Mouse (Mus musculus) urinary bladder, postnatal 25 days (tissue): Measurements from ENCODE around the gene Cyp4f39.
"Not testable (repeated sequence)": the region's sequence is repeated elsewhere in the genome, so short reads cannot be mapped to it uniquely, and the experiment has no call there.

Experiments
- DNase-seq: peaks from one replicate; pipeline ENCODE4 v3.0.0; 2022; ENCODE audit warnings: low spot score

Gene Cyp4f39

GRCm38 (mm10) chr17:32474954-32475560 is 22.5 kb downstream of the Cyp4f39 start:
- DNase-seq = no peak

GRCm38 (mm10) chr17:32477204-32477603 is 24.7 kb downstream of the Cyp4f39 start:
- no peak for DNase-seq

DNA sequence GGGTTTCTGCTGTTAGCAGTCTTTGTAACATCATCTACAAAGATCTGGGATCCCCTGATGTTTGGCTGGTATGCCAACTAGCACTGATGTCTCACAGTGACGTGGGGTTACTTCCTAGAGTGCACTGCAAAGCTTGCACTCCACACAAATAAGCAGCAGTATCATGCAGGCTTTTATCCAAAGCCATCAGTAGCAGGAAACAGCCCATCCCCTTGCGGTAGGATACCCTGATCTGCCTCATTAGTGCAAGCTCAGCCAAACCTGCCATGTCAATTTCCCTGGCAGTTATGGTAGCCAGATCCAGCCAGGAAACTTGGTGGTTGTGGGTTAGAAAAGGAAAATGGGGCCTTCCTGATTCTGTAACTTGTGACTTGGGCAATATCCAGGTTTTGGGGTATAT is 26.2 kb downstream of the Cyp4f39 start:
- no peak for DNase-seq

DNA sequence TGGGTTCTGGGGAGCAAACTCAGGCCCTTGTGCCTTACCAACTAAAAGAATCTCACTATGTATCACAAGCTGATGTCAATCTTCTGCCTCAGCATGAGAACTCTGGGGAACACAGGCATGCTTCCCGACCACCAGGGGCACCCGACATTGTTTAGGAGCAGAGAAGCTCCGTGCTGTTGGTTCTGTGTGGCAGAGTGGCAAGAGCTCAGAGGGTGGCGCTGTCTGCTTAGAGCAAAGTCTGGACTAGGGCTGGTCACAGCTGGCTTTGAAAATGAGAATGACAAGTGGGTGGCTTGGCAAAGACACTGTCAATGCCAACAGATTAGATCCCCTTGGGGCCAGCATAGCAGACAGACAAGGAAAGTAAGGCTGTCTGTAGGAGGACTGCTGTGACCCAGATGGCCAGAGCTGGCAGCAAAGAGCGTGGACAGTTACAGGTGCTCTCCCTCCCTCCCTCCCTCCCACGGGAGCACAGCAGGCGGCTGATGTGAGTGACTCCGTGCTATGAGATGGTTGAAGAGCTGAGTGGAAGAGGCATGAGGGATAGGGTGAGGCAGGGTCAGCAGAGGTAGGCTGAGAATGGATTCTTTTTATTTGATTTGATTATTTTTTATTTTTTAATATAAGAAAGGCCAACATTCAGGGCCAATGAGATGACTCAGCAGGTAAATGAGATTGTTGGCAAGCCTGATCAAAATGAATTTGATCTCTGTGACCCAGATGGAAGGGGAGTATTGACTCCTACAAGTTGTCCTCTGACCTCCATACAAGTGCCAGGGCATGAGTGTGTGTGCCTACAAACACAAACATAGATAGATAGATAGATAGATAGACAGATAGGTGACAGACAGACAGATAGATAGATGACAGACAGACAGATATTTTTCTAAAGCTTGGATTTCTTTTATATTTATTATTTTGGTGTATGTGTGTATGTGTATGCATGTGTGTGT is 27.3 kb downstream of the Cyp4f39 start:
- no peak for DNase-seq

GRCm38 (mm10) chr17:32481766-32482165 is 29.2 kb downstream of the Cyp4f39 start:
- DNase-seq = no peak

- peak; percentile 73 for DNase-seq
These were observed 30.7 kb downstream of the Cyp4f39 start for GRCm38 (mm10) chr17:32483200-32483599.

DNA sequence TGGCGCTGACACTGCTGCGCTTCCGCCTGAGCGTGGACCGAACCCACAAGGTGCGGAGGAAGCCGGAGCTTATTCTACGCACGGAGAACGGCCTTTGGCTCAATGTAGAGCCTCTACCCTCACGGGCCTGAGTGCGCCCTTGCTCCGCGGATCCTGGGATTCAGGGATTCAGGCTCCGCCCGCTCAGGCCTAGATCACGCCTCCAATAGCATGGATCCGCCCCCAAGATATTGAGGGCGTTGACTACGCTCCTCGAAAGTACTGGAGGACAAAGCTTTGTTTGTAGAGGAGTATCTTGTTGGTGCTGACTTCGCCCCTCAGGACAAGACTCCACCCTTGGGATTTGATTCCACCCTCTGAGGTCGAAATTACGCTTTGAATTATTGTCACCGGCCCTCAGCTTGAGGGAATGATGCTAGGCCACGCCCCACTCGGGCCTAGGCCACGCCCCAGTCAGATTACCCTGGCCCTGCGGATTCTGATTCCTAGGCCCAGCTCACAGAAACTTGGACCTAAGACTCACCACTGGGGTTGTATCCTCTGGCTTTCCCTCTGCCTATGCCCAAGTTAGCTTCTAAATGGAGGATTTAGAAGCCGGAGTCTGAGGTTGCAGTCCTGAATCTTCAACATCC is 39.9 kb downstream of the Cyp4f39 start:
- DNase-seq = no peak

- peak; percentile 58 for DNase-seq
These were observed 42.1 kb downstream of the Cyp4f39 start for GRCm38 (mm10) chr17:32494601-32495000.

- DNase-seq = not testable (repeated sequence)
These were observed 48.0 kb downstream of the Cyp4f39 start for GRCm38 (mm10) chr17:32500511-32500910.

DNA sequence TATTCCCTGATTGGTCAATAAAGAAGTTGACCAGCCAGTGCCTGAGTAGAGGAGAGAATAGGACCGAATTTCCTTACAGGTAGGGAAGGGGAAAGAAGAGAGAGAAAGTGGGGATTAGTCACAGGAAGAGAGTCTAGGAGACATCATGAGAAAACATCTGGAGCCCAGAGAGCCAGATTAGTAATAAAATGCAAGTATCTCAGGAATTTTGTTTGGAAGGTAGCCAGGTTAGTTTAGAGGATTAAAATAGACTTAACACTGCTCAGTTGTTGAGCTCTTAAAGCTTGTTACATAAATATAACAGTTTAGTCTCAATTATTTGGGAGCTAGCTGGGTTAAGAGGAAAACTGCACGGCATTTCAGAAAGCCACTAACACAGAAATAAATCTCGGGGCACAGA is 48.5 kb downstream of the Cyp4f39 start:
- no peak for DNase-seq

DNA sequence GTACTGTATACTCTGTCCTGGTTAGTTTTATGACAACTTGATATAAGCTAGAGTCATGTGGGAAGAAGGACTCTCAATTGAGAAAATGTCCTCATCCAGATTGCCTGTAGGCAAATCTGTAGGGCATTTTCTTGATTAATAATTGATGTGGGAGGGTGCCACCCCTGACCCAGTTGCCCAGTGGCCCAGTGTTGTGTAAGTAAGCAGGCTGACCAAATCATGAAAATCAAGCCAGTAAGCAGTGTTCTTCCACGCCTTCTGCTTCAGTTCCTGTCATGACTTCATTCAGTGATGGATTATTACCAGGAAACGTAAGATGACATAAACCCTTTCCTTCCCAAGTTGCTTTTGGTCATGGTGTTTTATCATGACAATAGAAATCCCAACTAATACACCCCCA is 50.6 kb downstream of the Cyp4f39 start:
- no peak for DNase-seq

- DNase-seq = peak; percentile 19
These were observed 53.6 kb downstream of the Cyp4f39 start, which contains the start of gene Cyp4f17 for GRCm38 (mm10) chr17:32505851-32506728. Cyp4f17 (plus strand) TSS chr17:32506050.

- DNase-seq = no peak
These were observed 54.3 kb downstream of the Cyp4f39 start for GRCm38 (mm10) chr17:32506729-32507245.

DNA sequence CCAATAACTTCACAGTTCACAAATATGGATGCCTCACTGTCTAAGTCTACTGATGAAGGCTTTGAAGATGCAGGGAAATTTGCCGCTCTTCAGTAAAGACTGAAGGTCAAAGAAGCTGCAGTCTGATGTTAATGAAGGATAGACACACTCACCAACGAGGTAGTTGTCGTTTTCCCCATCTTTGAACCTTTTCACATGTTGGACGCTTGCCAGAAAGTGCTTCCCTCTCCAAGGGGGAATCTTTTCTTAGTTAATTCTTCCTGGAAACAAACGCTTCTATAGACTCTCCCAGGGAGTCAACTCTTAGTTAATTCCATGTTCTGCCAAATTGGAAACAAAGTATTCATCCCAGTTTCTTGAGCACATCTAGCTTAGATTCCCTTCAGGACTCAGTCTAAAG is 63.6 kb downstream of the Cyp4f39 start:
- no peak for DNase-seq

DNA sequence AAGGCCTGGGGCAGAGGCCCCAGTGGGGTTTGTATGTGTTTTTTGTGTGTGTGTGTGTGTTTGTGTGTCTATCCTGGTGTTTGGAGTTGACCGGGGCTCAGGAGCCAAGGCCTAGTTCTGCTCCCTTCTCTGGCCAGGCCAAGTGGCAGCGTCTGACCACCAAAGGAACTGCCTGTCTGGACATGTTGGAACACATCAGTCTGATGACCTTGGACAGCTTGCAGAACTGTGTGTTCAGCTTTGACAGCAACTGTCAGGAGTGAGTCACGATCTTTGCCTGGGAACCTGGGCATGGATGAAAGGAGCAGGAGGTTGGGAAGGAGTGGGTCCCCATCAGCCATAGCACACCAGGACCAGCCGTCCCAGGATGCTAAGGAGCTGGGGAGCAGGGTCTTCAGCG is 69.5 kb downstream of the Cyp4f39 start:
- DNase-seq = no peak

- no peak for DNase-seq
These were observed 69.9 kb downstream of the Cyp4f39 start for GRCm38 (mm10) chr17:32522386-32522785.

DNA sequence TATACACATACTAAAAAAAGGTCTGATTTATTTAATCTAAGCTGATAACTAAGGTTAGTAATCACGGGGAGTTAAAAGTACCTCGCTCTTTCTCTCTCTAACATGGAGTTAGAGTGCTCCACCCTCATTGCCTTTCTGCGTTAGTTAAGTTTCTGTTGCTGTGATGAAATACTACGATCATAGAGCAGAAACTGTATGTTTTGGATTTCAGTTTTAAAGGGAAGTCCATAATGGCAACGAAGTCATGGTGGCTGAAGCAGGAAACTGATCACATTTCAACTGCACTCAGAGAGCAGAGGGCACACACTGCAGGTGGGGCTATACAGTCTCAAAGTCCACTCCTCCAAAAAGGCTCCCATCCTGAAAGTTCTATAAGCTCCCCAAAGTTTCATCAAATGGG is 70.3 kb downstream of the Cyp4f39 start:
- no peak for DNase-seq

DNA sequence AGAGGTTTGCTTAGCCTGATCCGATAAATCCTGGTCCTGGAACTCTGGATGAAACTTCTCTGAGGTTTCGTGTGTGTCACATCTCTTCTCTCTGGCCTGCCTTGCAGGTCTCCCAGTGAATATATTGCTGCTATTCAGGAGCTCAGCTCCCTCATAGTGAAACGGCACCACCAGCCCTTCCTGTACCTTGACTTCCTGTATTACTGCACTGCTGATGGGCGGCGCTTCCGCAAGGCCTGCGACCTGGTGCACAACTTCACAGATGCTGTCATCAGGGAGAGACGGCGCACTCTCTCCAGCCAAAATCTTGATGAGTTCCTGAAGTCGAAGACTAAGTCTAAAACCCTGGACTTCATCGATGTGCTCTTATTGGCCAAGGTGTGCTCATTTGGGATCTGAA is 71.4 kb downstream of the Cyp4f39 start:
- DNase-seq = no peak

GRCm38 (mm10) chr17:32526341-32526740 is 73.8 kb downstream of the Cyp4f39 start:
- DNase-seq = not testable (repeated sequence)

GRCm38 (mm10) chr17:32527748-32528147 is 75.2 kb downstream of the Cyp4f39 start:
- no peak for DNase-seq
